Mouse (Mus musculus) kidney, adult 2 months (tissue): ENCODE data around the gene Trim30d.

Experiments
- CTCF ChIP-seq: fragments of 200-500 bp; conservative IDR thresholded peaks from 2 replicates; pipeline ENCODE4 v1.5.1; 2011; ENCODE audit warnings: low read depth, mild to moderate bottlenecking, control low read depth, low read length, moderate library complexity, mixed read lengths; ENCODE audit not compliant: insufficient read depth, insufficient read length
- POLR2A ChIP-seq: fragments of 200-500 bp; IDR thresholded peaks from one replicate; pipeline ENCODE4 v1.6.1; 2011; ENCODE audit warnings: low read depth, low read length, control low read depth

DNA sequence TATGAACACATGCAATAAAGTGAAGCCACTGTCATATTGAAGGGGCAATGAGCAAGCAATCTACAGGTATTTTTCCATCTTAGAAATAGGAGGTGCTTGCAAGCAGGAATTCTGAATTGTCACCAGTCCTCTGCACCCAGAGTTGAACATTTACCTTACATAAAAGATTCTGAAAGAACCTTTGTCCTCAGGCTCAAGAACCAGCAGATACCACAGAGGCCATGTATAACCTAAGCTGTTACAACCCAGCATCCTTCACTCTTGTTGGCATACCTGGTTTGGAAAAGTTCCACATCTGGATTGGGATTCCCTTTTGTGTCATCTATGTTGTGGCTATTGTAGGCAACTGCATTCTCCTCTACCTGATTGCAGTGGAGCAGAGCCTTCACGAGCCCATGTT, 45.1 kb upstream of the Trim30d start:
- TF ChIP-seq POLR2A = no peak
- no peak for TF ChIP-seq CTCF
